Mouse (Mus musculus) neural tube, embryonic 13.5 days (tissue): ENCODE data around the gene Mecom. TPM values are rescaled to one million over a fixed set of nuclear protein-coding genes. Genes with fewer than 3 reads are reported as not detected.
A peak's percentile ranks its signal among the peaks of the same experiment; 100 is the strongest.
"Not testable (repeated sequence)": the region's sequence is repeated elsewhere in the genome, so short reads cannot be mapped to it uniquely, and the experiment has no call there.

ENCODE experiments used
- ATAC-seq: fragments of 200-750 bp; cut with Nextera tagmentation; 2 replicates; pipeline ENCODE4 v1.8.0; 2017; ENCODE audit warnings: low read depth, mild to moderate bottlenecking, moderate TSS enrichment, moderate library complexity
- H3K27ac ChIP-seq: fragments of 300-500 bp; sonication (generic); replicated peaks from 2 replicates; pipeline ENCODE4 v1.5.1; 2015; ENCODE audit warnings: moderate library complexity, mild to moderate bottlenecking, inconsistent platforms
- H3K27me3 ChIP-seq: fragments of 300-500 bp; sonication (generic); 2 replicates; pipeline ENCODE4 v1.6.1; 2015; ENCODE audit warnings: mild to moderate bottlenecking, inconsistent platforms
- H3K36me3 ChIP-seq: fragments of 300-500 bp; sonication (generic); 2 replicates; pipeline ENCODE4 v1.6.1; 2015; ENCODE audit warnings: mild to moderate bottlenecking, inconsistent platforms
- H3K4me1 ChIP-seq: fragments of 300-500 bp; sonication (generic); replicated peaks from 2 replicates; pipeline ENCODE4 v1.6.1; 2015; ENCODE audit warnings: inconsistent platforms
- H3K4me2 ChIP-seq: fragments of 300-500 bp; sonication (generic); 2 replicates; pipeline ENCODE4 v1.6.1; 2015; ENCODE audit warnings: inconsistent platforms, mild to moderate bottlenecking, moderate library complexity
- H3K4me3 ChIP-seq: fragments of 300-500 bp; sonication (generic); 2 replicates; pipeline ENCODE4 v1.5.1; 2015; ENCODE audit warnings: mild to moderate bottlenecking, inconsistent platforms
- H3K9ac ChIP-seq: fragments of 300-500 bp; sonication (generic); 2 replicates; pipeline ENCODE4 v1.6.1; 2015; ENCODE audit warnings: moderate library complexity, mild to moderate bottlenecking, inconsistent platforms
- H3K9me3 ChIP-seq: fragments of 300-500 bp; sonication (generic); 2 replicates; pipeline ENCODE4 v1.6.1; 2016; ENCODE audit warnings: inconsistent platforms
- WGBS: fragments of 180-500 bp; shearing (Covaris S2); methylation state at CpG from one replicate; pipeline ENCODE4 v1.1.7; 2015; 5-methylcytosine and 5-hydroxymethylcytosine counted together
- polyA plus RNA-seq: library from polyadenylated mRNA; unstranded; fragments of >200 nt; fragmentation: Nextera tagmentation; extraction: Ambion mirVana; gene quantifications from 2 replicates; pipeline ENCODE4 v1.2.1, GENCODE M21; 2015

The Mecom gene
- polyA plus RNA-seq: 8.9 and 11.6 TPM in 2 replicates

DNA sequence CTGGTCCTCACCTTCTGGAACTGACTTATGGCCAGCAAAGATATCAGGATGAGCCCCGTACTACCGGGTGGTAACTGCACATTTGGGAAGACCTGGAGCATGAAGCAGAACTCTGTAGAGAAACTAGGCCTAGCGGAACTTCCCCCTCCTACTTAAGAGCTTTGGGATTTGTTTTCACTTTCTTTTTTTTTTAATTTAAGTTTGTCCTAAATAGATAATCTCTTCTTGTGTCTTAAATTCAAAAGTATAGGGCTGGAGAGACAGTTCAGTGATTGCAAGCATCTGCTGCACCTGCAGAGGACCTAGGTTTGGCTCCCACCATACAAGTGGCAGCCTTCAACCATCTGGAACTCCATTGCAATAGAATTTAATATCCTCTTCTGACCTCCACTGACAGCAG lies at the start of gene Mecom:
Gene Mecom (minus strand): TSS at position 101 of the 400 bp plus-strand sequence.
- no peak within 1 kb of the TSS for H3K4me3 ChIP-seq
- no peaks in the 10 kb centered on the region for H3K9me3 ChIP-seq
- 0 out of 2 replicates have a peak, but pooled peaks cover 8% of the 10 kb centered on the region for H3K4me1 ChIP-seq
- ATAC-seq: no peak
- no peak within 1 kb of the TSS for H3K27ac ChIP-seq
- H3K36me3 ChIP-seq: no peaks in the 10 kb centered on the region
- H3K4me2 ChIP-seq: peak within 1 kb of the TSS; percentile 7; the same call in 1 of the 2 replicates
- no peak within 1 kb of the TSS for H3K9ac ChIP-seq
- no peaks in the 10 kb centered on the region for H3K27me3 ChIP-seq
- 87% methylated on average over 3 of the region's 3 CpGs for WGBS

DNA sequence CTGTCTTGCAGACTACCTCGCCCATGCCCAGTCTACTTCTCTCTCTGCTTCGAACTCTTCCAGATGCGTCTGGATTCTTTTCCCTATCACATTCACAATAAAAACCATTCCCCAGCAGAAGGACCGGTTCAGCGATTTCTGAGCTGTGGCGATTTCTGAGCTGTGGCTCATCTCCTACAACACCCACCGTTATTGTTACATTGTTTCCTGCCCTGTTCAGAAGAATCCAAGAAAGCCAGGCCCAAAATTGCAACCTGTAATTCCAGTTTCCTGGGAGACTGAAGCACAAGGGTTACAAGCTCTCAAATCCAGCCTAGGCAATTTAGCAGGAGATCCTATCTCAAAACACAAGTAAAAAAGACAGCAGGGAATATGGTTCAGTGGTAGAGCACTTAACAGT lies 49.5 kb upstream of the Mecom start:
- WGBS: 85% methylated on average over 7 of the region's 7 CpGs
- ATAC-seq: no peak
- no peak overlapping the region for H3K4me2 ChIP-seq

DNA sequence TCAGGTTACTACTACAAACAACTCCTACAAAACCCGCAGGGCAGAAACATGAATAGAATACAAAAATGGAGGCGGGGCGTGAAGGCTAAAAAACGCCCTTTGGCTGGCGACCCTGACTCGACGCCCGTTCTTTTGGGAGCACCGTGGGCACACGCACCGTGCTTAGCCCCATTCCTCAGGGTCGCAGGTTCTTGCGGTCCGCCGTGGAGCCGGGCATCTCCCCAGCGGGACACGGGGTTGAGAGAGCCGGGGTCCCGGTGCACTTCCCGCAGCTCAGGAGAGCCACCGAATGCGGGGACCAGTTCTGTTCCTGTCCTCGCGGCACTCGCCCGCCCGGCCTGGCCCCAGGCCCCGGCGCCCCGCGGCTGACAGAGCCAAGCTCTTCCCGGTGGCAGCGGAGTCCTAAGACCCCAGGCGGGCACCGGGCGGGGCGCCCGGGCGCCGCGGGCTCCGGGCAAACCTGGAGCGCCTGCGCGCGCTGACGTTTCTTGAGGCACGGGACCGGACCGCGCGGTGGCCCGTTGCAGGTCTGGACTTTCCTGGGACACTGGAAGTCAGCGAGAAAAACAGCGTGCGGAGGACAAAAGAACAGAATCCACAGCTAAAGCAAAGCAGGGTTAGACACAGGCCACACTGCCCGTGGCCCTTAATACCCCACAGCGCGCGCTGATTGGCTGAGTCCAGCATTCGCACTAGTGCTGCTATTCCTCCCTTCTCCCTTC lies 47.5 kb upstream of the Mecom start:
- H3K4me2 ChIP-seq: peak overlapping the region; percentile 64
- peak overlapping the region; percentile 81 for H3K27ac ChIP-seq
- H3K9ac ChIP-seq: peak overlapping the region; percentile 88
- H3K36me3 ChIP-seq: no peaks in the 10 kb centered on the region
- peak; percentile 75 for ATAC-seq
- peaks cover 4% of the 10 kb centered on the region; the same call in 1 of the 2 replicates for H3K27me3 ChIP-seq
- under 1% methylated on average over 62 of the region's 62 CpGs for WGBS
- peaks cover 17% of the 10 kb centered on the region for H3K4me1 ChIP-seq
- H3K4me3 ChIP-seq: peak overlapping the region; percentile 69
- H3K9me3 ChIP-seq: no peaks in the 10 kb centered on the region

More for the DNA sequence above, 49.5 kb upstream of the Mecom start:
- Histone ChIP-seq H3K9ac (no peak overlapping the region), H3K27ac (no peak overlapping the region), H3K4me1 (peaks cover 22% of the 10 kb centered on the region), H3K27me3 (peaks cover 4% of the 10 kb centered on the region; the same call in 1 of the 2 replicates), H3K9me3 (no peaks in the 10 kb centered on the region), H3K36me3 (no peaks in the 10 kb centered on the region), H3K4me3 (no peak overlapping the region)

DNA sequence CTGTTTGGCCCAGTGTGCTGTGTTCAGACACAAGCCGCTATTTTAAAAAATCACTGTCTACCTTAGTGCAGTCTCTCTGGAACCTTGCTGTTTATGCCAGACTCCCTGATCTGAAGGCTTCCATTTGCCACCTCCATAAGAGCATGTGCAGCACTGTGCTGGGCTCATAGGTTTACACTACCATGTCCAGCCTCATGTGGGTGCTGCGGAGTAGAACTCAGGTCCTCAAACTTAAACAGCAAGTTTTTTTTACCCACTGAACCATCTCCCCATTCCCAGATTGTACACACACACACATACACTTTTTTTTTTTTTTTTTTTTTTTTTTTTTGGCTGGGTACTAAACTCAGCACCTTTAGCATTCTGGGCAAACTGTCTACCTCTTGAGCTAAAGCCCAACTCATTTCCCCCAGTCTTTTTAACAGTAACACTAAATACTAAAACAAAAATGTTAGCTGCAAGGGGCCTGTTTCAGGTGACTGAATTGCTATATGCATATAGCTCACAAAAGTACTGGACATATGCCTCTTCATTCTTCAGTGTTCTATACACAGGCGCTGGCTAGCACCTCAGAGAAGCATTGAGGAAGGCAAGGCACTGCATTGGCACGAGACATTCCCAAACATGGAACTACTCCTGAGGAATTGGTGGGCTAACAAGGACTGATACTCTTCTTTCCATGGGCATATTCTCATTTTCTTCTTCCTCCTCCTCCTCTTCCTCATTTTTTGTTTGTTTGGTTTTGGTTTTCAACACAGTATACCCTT lies 46.1 kb upstream of the Mecom start:
- no peak overlapping the region for H3K4me3 ChIP-seq
- H3K9me3 ChIP-seq: no peaks in the 10 kb centered on the region
- H3K9ac ChIP-seq: no peak overlapping the region
- H3K4me1 ChIP-seq: peaks cover 4% of the 10 kb centered on the region
- 77% methylated on average over 4 of the region's 4 CpGs for WGBS
- H3K27ac ChIP-seq: no peak overlapping the region
- ATAC-seq: no peak
- peaks cover 4% of the 10 kb centered on the region; the same call in 1 of the 2 replicates for H3K27me3 ChIP-seq
- H3K36me3 ChIP-seq: no peaks in the 10 kb centered on the region
- no peak overlapping the region for H3K4me2 ChIP-seq

DNA sequence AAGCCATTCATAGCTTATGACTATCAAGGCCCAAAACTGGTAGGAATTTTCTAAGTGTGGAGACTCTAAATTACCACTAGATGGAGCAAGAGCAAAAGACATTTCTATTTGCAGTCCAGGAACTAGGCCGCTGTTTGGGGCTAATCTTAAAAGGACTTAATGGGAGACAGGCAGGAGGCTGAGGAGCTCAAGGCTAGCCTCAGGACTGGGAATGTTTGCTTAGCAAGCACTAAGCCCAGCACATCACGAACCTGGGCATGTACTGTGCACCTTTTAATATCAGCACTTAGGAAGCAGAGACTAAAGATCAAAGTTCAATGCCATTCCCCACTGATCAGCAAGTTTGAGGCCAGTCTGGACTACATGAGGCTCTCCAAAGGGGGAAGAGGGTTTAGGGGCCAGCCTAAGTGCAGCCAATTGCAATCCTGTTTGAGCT lies 44.6 kb upstream of the Mecom start:
- peaks cover 4% of the 10 kb centered on the region for H3K4me1 ChIP-seq
- H3K4me3 ChIP-seq: no peak overlapping the region
- no peaks in the 10 kb centered on the region for H3K27me3 ChIP-seq
- no peak for ATAC-seq
- no peaks in the 10 kb centered on the region for H3K9me3 ChIP-seq
- H3K4me2 ChIP-seq: no peak overlapping the region
- H3K27ac ChIP-seq: no peak overlapping the region
- H3K36me3 ChIP-seq: no peaks in the 10 kb centered on the region
- no peak overlapping the region for H3K9ac ChIP-seq
- WGBS: 0% methylated on average over 2 of the region's 2 CpGs

DNA sequence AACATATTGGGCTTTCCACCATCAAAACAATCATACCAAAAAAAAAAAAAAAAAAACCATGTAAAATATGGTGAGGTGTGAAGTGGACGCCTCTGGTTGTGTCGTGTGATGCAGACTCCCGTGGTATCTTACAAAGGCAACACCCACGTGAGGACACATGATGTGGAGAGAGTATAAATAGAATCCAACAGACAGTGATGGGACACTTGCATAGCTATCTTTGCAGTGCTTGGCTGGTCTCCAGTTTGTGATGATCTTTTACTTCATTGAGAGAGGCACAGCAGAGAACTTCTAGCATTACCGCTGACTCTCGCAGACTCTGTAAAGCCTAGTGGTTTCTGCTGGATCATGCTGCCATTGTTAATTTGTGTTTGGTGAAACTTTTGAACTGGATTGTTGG lies 41.1 kb upstream of the Mecom start:
- Histone ChIP-seq H3K27ac (no peak overlapping the region), H3K36me3 (no peaks in the 10 kb centered on the region), H3K27me3 (no peaks in the 10 kb centered on the region), H3K4me1 (no peaks in the 10 kb centered on the region), H3K4me3 (no peak overlapping the region), H3K9me3 (no peaks in the 10 kb centered on the region), H3K9ac (no peak overlapping the region), H3K4me2 (no peak overlapping the region)
- WGBS: 87% methylated on average over 6 of the region's 6 CpGs
- no peak for ATAC-seq

DNA sequence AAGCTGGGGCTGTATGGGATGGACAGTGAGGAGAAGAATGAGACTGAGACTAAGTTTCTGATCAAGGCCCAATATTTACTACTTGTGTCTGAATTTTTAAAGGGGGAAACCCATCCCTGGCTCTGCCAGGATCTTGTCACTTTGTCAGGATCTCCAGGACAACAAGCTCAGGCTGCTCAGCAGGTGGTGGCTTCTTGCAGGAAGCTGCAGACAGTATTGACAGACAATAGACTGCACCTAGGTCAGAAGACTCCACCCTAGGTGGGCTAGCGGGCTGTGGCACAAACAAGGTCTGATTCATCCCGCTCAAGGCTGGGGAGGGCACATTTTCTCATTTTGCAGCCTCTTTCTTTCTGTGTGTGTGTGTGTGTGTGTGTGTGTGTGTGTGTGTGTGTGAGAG lies 25.7 kb upstream of the Mecom start:
- Histone ChIP-seq H3K27me3 (no peaks in the 10 kb centered on the region), H3K27ac (no peak overlapping the region), H3K9me3 (no peaks in the 10 kb centered on the region), H3K4me1 (no peaks in the 10 kb centered on the region), H3K36me3 (no peaks in the 10 kb centered on the region), H3K9ac (no peak overlapping the region), H3K4me3 (no peak overlapping the region), H3K4me2 (no peak overlapping the region)
- 22% methylated on average over 2 of the region's 2 CpGs for WGBS
- ATAC-seq: no peak

DNA sequence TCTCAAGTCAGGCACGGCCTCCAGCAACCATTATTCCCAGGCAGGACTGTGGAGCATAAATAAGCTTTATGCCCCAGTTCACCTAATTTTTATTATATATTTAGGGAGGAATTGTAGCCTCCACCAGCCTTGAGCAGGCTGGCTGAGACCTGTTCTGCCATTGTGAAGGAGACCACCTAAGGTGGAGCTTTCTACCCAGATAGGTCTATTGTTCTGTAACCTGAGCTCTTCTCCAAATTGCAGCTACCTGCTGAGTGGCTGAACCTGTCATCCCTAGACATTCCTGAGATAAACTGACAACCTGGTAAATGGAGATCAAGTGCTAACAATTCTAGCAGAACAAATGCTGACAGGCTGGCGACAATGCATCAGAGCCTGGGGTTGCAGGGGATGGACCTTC lies 18.5 kb upstream of the Mecom start:
- not testable (repeated sequence) for H3K4me2 ChIP-seq, H3K9ac ChIP-seq, ATAC-seq, H3K27ac ChIP-seq, H3K4me3 ChIP-seq, H3K9me3 ChIP-seq, H3K27me3 ChIP-seq, H3K4me1 ChIP-seq, H3K36me3 ChIP-seq
- WGBS: 33% methylated on average over 1 of the region's 2 CpGs

DNA sequence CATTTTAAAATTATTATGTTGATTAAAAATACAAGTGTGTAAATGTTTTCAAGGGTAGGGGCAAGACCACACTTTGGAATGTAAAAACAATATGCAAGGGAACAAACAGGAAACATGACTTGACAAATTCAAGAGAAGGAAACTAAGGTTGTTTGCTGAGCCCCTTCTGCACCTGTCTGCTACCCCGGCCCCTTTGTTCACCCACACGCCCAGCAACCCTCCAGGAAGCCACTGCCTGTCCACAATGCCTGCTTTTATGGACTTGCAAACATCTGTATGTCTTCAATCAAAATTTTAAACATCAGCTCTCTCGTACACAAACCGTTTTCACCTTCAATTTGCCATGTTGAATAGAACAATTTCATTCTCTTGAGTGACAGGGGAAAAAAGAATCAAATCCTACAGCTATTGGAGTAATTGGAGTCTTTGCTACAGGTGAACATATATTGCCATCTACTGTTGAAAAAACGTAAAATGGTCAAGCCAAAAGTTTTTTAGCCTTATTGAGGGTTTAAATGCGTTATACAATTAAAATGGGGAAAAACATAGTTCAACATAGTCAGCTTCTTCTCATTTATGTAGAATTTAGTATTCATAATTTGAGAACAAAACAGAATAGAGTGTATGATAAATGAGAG lies 13.0 kb upstream of the Mecom start:
- Histone ChIP-seq H3K9ac (no peak overlapping the region), H3K27me3 (no peaks in the 10 kb centered on the region), H3K4me1 (no peaks in the 10 kb centered on the region), H3K4me2 (no peak overlapping the region), H3K27ac (no peak overlapping the region), H3K4me3 (no peak overlapping the region), H3K9me3 (no peaks in the 10 kb centered on the region), H3K36me3 (no peaks in the 10 kb centered on the region)
- ATAC-seq: no peak
- 54% methylated on average over 6 of the region's 6 CpGs for WGBS

DNA sequence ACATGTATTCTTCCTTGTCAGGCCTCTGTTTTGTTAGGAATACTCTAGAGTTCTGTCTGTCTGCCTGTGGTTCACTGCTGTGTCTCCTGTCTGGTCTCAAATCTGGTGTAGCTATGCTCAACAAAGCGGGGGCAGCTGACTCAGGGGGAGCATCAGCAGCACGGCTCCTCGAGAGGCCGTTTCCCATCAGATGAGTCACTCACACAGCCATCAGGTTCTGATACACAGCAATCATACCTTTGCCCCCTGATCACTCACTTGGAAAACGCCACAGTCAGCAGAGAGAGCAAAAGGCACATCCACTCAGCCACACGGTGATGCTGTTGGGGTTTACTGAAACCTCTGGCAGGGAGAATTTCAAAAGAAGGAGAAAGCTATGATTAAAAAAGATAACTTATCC lies 5.9 kb upstream of the Mecom start:
- no peaks in the 10 kb centered on the region for H3K36me3 ChIP-seq
- H3K9ac ChIP-seq: no peak overlapping the region
- no peaks in the 10 kb centered on the region for H3K4me1 ChIP-seq
- 79% methylated on average over 6 of the region's 6 CpGs for WGBS
- H3K4me3 ChIP-seq: no peak overlapping the region
- H3K27ac ChIP-seq: no peak overlapping the region
- no peaks in the 10 kb centered on the region for H3K27me3 ChIP-seq
- no peaks in the 10 kb centered on the region for H3K9me3 ChIP-seq
- ATAC-seq: no peak
- no peak overlapping the region for H3K4me2 ChIP-seq

DNA sequence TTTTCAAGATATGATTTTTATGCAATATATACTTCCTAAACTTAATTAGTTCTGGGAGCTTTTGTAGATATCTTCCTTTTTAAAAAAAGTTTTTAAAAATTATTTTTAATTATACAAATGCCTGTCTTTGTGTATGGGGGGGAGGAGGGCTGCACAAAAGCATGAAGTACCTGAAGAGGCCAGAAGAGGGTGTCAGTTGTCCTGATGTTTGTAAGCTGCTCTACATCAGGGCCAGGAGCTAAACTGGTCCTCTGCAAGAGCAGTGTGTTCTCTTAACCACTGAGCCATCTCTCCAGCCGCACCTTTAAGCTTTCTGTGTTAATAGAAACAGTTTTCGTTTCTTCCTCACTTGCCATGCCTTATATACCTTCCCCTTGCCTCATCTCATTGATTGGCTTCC lies 2.4 kb upstream of the Mecom start:
- H3K9ac ChIP-seq: no peak overlapping the region
- no peaks in the 10 kb centered on the region for H3K27me3 ChIP-seq
- H3K4me2 ChIP-seq: no peak overlapping the region
- no peaks in the 10 kb centered on the region for H3K9me3 ChIP-seq
- no peak overlapping the region for H3K4me3 ChIP-seq
- no peak for ATAC-seq
- 63% methylated on average over 2 of the region's 2 CpGs for WGBS
- no peak overlapping the region for H3K27ac ChIP-seq
- H3K4me1 ChIP-seq: 0 out of 2 replicates have a peak, but pooled peaks cover 8% of the 10 kb centered on the region
- no peaks in the 10 kb centered on the region for H3K36me3 ChIP-seq

DNA sequence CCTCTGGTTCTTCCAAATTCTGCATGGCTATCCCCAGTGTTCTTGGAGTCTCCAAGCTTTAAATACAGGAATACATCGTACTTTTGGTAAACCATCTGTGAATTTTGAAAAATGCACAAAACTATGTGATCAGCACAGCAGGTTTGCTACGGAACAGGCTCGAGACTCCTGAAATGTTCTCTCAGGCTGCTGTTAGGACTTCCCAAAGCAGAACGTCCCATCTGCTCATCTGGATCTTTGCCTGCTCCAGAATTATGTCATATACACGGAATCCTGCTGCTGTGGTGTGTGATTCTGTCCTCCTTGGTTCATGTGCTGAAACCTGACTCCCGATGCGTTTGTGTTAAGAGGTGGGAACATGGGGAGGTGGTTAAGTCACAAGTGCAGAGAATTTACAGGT lies 1.1 kb upstream of the Mecom start:
- Histone ChIP-seq H3K27me3 (no peaks in the 10 kb centered on the region), H3K9me3 (no peaks in the 10 kb centered on the region), H3K4me2 (no peak overlapping the region), H3K9ac (no peak overlapping the region), H3K36me3 (no peaks in the 10 kb centered on the region), H3K4me1 (0 out of 2 replicates have a peak, but pooled peaks cover 8% of the 10 kb centered on the region), H3K4me3 (no peak overlapping the region), H3K27ac (no peak overlapping the region)
- ATAC-seq: no peak
- WGBS: 82% methylated on average over 7 of the region's 7 CpGs
